Mouse (Mus musculus): ENCODE measurements at regions not wholly inside any gene's neighbourhood (a gene's known extent, or its start where the extent isn't known, plus 50 kb on each side); places are given as distances from the start of the nearest gene placed in this dataset.

DNA sequence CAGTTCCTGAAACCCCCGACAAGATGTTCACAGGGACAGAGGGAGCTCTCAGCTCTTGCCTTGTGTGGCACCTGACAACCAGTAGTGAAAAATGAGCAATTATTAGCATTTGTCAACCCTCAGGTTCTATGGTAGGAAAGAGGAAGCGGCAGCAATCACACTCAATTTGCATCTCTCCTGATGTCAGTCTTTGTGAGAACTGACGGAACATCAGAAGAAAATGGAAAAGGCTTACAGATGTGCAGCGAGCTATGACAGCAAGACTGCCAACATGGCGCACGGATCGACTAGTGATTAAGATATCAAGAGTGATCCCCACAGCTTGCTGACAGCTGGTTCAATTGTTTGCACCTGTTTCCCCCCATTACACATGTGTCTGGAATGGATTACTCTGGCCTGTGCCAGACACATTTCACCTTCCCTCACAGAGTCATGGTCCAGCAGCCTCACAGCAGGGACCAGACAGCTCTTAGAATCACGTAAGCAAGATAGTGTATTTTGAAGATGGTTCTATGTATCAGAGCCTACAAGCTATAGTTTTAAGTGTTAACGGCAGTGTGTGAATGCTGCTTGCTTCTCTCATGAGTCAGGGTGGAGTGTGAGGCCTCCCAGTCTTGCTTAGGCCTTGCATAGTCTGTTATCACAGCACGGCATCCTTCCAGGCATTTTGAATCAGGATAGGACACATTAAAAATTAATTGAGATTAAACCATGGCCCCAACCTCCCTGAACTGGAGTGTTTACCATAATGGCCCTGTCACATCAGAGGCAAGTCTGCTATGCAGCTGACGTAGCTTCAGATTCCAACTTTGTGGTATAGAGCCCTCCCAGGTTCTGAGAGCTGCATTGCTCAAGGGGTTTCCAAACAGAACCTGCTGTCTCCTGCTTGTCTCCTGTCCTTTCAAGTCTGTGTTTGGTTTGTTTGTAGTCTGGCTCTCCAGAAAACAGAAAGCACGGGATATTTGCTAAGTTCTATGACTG is 2258.0 kb downstream of the 4930444P10Rik start:
- no peak for DNase-seq

DNA sequence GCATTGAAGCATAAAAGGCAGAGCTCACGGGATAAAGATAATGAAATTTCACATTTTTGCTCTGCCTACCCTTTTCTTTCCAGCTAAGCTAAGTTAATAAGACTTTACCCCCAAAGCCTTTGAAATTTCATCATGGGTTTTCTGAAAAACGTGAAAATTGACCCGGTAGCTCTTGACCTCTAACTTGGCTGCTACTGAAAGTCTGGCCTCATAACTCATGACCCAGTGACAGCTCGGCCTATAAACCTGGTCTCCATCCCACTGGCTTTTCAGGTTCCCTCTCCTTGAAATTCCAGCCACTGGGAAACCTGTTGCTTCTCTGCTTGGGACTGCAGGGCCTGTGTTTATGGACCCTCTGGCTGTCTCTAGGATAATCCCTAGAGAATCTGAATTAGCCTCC is 2285.3 kb downstream of the 4930444P10Rik start:
- no peak for DNase-seq

DNA sequence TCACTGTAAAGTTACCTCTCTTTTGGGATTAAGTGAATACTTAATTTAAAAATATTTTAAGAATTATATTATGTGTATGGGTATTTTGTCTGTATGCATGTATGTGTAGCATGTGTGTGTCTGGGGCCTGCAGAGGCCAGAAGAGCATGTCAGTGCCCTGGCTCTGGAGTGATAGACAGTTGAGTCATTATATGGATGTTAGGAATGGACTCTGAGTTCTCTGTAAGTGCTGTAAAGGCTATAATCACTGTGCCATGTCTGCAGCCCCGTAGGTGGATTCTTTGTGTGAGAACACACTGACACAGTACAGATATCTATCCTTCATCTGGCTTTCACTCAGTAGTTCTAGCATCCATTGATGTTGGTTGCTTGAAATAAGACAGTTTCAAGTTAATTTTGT is 2292.7 kb downstream of the 4930444P10Rik start:
- DNase-seq, result no peak

DNA sequence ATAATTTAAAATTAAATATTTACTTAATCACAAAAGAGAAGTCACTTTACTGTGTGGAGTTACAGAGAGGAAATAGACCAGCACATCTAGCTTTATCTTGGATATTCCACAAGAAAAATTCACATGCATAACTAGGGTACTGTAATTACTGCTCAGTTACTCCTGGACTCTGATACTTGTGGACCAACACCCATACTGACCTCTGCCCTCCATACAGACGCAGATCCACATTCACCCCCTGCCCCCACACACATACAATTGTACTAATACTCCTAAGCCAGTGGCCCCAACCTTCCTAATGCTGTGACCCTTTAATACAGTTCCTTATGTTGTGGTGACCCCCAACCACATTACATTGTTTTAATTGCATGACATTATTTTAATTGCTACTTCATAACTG is 2294.3 kb downstream of the 4930444P10Rik start:
- DNase-seq, result no peak

DNA sequence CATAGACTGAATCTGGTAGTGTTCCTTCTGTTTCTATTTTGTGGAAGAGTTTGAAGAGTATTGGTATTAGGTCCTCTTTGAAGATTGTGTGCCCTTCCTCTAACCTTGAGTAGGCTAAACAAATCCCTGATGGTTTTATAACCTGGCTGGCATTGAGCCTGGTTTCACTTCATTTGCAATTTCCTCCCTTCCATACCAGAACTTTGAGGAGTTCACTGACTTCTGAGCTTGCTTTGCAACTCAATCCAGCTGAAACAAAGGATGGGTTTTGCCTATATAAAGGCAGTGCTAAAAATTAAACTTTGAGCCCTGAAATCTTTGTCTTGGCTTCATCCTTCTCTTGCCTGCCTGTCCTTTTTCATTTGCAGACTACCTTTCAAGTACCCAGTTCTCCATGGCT is 2297.9 kb downstream of the 4930444P10Rik start:
- no peak for DNase-seq

DNA sequence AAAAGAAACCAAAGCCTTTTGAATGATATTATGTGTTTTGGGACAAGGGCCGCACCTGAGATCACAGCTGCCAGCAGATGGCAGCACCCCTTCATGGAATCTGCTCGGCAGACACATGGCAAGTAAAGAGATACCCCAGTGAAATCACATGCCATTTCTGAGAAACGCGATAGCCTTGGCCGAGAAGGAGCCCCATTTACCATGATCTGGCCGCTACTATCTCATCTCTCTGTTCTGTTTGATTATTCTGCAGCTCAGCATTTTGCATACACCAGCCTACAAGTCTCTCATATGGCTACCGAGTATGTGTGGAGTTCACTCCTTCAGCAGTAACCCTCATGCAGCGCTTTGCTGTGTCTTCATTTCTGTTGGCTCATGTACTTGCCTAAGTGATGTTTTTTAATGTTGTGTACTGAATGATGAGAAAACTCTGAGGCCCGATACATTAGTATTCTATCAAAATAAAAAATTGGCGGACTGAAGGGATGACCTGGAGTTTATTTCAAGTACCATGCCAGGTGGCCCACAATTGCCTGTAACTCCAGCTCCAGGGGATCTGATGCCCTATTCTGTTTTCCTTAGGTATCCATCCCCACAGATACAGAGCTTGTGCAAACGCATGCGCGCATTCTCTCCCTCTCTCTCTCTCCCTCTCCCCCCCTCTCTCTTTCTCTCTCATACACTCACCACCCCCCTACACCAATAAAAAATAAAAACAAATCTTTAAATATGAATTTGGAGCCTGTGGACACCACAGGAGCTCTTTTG is 2303.6 kb downstream of the 4930444P10Rik start:
- peak; percentile 91 for DNase-seq

DNA sequence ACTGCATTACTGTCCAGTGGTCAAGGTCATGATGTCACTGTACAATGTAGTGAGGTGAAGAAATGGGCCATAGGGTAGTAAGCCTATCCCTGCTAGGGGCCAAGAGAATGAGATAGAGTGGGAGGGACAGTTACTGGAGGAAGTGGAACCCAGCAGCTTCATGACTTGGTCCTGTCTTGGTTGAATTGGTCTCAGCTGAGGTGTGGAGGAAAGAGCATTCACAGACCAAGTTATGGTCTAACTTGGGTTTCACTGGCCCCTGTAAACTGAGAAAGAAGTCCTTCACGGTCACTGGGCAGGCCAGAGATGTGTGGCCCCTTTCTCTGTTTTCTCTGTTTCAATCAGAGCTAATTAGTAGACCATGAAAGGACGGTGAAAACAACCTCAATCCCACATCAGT is 2306.1 kb downstream of the 4930444P10Rik start:
- no peak for DNase-seq

DNA sequence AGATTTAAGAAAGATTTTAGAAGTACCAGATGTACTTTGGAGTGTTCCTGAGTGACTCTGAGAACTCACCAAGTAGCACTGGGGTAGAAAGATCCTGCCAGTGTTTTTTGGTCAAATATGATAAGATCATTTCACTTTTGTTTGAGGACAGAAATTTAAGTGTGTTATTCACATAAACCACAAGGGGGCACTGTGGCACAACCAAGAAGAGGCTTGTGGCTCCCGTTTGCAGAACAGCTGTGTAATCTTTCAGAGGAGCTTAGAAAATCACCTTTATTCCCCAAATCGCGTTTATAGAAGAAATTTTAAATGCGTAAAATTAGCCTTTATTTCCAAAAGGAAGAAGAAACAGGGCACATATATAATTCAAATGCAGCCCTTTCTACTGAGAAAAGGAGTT is 2308.7 kb downstream of the 4930444P10Rik start:
- DNase-seq, result no peak

DNA sequence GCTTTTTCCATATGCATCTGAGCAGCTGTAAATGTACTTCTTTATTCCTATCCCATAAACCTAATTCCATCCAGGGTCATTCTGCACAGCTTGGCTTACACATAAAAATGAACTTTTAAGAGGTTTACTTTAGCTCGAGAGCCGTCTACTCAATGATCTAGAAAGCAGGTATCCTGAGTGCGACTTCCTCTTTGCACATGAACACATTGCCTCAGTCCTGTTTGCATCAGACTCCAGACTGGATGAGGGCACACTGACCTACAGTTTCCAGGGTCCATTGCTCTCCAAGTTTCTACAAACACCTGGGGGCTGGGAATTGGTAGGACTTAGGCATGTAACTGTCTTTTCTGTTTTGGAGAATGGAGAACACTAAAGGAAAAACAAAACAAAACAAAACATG is 2310.5 kb downstream of the 4930444P10Rik start:
- no peak for DNase-seq

DNA sequence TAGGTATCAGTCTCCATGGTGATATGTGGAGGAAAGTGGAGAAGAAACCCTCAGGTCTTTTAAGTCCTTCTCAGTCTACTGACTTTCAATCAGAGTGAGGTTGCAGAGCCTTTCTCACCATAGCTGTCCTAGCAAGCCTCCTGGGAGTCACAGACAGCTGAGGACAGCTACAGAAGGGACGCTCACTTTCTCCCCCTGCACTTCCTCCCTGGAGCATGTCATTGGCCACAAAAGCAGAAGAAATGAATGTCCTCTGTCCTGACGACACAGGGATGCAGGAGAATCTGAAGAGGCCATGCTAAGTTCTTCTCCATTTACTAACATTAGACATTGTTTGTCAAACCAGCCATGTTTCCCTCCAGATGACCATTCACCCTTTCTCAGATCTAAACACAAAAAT is 2321.0 kb downstream of the 4930444P10Rik start:
- DNase-seq, result no peak

DNA sequence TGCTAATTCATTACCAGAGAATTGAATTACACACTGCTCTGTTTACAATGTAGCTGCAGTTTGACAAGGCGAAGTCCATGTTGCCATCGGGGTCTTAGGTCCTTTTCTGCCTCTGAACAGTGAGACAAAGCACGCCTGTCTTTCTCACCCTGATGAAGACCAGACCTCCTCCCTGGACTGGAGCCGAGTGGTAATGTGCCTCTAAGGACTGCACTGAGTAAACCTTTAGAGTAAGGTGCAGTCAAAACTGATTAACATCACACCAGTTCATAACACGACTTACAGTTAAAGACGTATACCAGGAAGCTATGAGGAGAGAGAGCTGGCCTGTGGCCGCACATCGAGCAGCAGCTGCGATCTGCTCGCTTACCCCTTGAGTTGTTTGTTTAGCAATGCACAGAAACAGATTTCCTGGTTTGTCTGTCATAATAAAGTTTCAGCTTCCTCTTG is 2322.1 kb downstream of the 4930444P10Rik start:
- no peak for DNase-seq

DNA sequence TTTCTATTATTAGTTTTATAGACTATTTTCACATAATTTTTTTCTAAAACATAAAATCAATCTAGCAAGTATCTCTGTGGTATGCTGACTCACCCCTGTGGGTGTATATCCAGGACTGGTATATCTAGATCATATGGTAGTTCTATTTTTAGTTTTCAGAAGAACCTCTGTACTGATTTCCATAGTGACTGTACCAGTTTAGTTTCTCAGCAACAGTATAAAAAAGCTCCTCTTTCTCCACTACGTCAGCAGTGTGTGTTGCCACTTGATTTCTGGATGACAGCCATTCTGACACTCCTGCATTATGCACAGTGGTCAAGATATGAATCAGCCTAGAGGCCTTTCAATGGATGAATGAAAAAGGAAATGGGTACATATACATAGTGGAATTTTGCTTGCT is 2338.6 kb downstream of the A830018L16Rik start:
- peak; percentile 15 for DNase-seq

DNA sequence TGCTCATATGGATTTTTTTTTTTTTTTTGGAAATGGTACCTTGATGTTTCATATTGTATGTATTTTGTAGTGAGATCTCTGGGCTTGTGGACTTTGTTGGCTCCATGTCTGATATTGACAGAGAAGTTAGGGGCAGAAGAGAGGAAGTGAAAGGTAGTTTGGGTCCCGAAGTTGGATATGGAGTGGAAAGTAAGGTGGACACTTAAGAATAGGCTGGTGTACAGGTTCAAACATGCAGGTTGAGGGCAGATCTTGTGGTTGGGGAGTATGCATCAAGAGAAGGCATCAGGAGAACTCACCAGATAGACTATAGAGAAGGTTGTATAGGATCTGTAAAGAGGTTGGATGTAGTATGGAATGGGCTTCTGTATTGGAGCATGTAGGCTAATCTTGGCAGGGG is 2337.5 kb downstream of the A830018L16Rik start:
- no peak for DNase-seq

Measured in heart, adult 11 months (tissue).